Mouse (Mus musculus) CD8-positive naive resting alpha-beta T cell, adult 57 days (primary cell): ENCODE data around the gene Cybc1. TPM values are rescaled to one million over a fixed set of nuclear protein-coding genes. Genes with fewer than 3 reads are reported as not detected.

Experiments used
- total RNA-seq: library from RNA; stranded (reverse); gene quantifications from one replicate; pipeline ENCODE4 v1.2.4, GENCODE M21; 2023

Gene Cybc1
- 51.3 TPM for total RNA-seq

DNA sequence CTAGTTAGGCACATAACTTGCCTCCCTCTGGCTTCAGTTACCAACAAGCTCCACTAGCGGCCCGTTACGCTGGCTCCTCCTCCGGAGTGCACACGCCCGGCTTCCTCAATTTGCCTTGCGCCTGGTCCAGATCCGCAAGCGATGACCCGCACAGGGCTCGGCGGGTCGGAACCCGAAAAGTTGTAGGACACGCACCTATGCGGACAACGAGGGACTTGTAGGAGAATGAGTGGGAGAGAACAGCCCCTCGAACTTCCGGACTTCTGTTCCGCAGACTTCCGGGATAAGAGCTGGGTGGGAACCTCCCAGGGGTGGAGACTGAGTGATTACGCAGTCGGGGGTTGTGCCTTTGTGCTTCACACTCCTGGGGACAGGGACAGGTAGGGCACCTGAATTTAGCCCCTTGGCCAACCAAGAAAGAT lies at the start of gene Cybc1:
TSS of gene Cybc1 (minus strand) at position 305 of the 422 bp plus-strand sequence.

DNA sequence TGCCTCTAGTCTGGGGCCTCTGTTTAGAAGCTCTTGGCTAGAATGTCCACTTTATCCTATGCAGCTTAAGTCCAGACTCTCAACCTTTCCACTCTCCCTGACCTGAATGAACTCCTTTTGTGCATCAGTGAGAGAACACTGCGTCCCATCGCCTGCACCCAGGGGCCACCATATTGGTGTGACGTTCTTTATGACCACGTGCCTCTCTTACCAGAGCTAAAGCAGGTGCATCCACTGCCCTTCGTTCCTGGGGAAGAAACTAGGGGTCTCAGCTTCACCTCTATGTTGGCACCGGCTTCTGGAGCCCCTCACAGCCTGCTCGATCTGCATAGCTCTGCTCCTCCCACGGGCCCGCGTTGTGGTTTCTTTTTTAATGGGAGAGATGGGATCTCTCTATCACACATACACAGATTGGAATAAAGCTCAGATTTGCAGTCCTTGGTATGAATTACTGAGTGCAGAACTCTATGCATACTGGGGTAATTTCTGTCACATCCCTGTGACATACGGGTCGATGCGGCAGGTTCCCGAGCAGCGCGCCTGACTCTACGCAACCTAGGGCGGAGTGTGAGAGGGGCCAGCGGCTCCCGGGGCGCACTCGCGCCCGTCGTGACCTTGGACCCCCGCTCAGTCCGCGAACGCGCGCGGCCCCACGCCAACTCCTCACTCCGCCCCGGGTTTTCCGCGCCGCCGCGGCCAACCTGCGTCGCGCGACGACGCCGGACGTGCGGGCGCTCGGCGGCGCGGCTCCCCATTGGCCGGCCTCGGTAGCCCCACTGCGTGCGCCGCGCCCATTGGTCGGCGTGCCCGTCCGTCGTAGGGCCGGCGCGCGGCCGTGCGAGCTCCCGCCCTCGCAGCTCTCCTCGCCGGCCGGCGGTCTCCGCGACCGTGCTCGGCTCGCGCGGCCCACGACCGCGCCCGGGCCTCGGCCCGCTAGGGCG lies 30.3 kb upstream of the Cybc1 start, which contains the start of gene Foxk2:
TSS of gene Foxk2 (plus strand) at position 831 of the 941 bp plus-strand sequence.

DNA sequence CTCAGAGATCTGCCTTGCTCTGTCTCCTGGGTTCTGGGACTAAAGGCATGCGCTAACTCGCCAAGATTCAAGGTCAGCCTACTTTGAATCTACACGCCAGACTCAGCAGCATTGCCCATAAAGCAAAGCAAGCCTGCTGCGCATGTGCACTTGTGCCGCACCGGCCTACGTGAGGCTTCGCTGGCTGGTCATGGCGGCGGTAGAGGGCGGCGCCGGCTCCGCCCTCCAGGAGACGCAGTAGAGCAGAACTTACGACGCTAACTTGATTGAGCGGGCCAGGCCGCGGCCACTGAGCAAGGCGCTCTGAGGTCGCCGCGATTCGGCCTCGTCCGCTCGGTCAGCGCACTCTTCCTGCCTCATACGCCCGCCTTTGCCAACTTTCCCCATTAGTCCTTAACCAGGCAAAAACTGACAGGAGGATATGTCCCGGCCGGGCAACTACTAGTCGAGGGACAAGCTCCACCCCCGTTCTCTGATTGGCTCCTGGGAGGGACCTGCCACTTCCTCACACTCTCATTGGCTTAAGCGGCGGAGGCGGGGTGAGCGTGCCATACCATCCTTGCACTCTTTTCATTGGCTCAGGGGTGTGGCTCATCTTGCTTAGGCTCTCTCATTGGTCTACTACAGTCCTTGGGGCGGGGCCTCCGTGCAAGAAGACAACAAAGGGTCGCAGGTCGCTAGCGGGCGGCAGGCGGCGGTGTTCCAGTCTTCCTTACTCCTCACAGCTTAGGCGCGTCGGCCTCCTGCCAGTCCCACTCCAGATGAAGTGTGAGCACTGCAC lies 7.6 kb upstream of the Cybc1 start, which contains the start of gene Narf:
TSS of gene Narf (plus strand) at position 690 of the 781 bp plus-strand sequence.

DNA sequence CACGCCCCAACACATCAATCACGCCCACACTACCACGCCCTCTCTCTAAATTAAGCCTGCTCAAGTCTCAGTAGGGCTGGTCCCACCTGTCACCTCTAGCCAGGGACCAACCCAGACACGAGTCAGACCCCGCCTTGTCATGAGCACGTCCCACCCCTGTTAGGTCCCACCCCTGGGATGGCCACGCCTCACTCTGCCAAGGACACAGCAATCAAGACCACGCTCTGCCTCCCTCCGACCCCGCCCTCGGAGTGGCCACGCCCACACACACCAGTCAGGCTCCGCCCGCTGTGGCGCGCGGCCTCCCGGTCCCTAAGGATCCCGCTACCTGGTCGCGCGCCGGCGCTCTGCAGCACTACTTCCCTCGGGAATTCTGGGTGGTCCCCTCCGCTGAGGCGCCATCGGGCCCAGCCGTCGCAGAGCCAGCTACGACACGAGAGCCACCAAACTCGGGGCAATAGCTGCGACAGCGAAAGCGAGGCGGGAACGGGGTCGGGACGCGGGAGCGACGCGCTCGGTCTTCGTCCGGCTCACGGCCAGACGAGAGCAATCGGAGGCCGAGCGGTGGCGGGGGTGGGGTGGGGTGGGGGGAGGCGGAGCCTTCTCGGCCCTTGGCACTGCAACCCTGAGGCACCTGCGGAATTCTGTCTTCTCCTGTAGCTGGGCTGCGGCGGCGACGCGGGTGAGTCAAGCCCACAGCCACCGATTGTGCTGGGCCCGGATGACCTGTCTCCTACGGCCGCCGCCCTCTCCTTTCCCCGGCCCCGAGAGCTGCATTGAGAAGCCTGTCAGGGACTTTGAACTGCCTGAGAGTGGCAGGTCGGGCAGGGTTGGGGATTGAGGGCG lies 24.7 kb downstream of the Cybc1 start, which contains the start of the genes Hexdc and Ogfod3:
TSS of gene Hexdc (plus strand) at position 273 of the 846 bp plus-strand sequence.
TSS of gene Ogfod3 (minus strand) at position 551 of the 846 bp plus-strand sequence.

Other genes with a start within 250 kb of the Cybc1 start
- 142 TPM for gene Csnk1d, start 238.0 kb downstream of the Cybc1 start, total RNA-seq
- 230 TPM for gene Cd7, start 189.9 kb downstream of the Cybc1 start, total RNA-seq
- gene Sectm1b, start 165.8 kb downstream of the Cybc1 start, total RNA-seq, result not detected
- not detected for gene Sectm1a, start 148.1 kb downstream of the Cybc1 start, total RNA-seq
- gene Tex19.2, start 110.6 kb downstream of the Cybc1 start, total RNA-seq, result not detected
- gene Tex19.1, start 83.2 kb downstream of the Cybc1 start, total RNA-seq, result not detected
- gene Uts2r, start 69.1 kb downstream of the Cybc1 start, total RNA-seq, result not detected
- 7.3 TPM for gene Hexdc, start 24.9 kb downstream of the Cybc1 start, total RNA-seq
- 5.7 TPM for gene Ogfod3, start 24.6 kb downstream of the Cybc1 start, total RNA-seq
- gene Narf, start 7.9 kb upstream of the Cybc1 start, total RNA-seq, result 39.4 TPM
- 30.5 TPM for gene Foxk2, start 30.7 kb upstream of the Cybc1 start, total RNA-seq
- gene Wdr45b, start 125.1 kb upstream of the Cybc1 start, total RNA-seq, result 61.4 TPM
- not detected for gene Rab40b, start 158.9 kb upstream of the Cybc1 start, total RNA-seq
- gene Fn3krp, start 192.1 kb upstream of the Cybc1 start, total RNA-seq, result 5.8 TPM
- gene Fn3k, start 205.6 kb upstream of the Cybc1 start, total RNA-seq, result 0.18 TPM
- 34.0 TPM for gene Tbcd, start 222.6 kb upstream of the Cybc1 start, total RNA-seq